Mouse (Mus musculus): ENCODE data around the gene Aspm. TPM values are rescaled to one million over a fixed set of nuclear protein-coding genes. Genes with fewer than 3 reads are reported as not detected.
"Not testable (repeated sequence)": the region's sequence is repeated elsewhere in the genome, so short reads cannot be mapped to it uniquely, and the experiment has no call there.

Aspm gene
- polyA plus RNA-seq, 1 experiment: 10.8 TPM

- Histone ChIP-seq H3K4me3 (ENCODE audit: insufficient read depth, low read length) (no peak overlapping the region), H3K27ac (ENCODE audit: insufficient read depth, low read depth, low read length) (no peak overlapping the region), H3K4me1 (ENCODE audit: control insufficient read depth, insufficient read depth, low read length) (peaks cover 11% of the 10 kb centered on the region)
- TF ChIP-seq POLR2A (IDR thresholded peaks at IDR 0.05; ENCODE audit: borderline replicate concordance, low read depth, low read length): no peak
- no peak for TF ChIP-seq CTCF (IDR thresholded peaks at IDR 0.05; ENCODE audit: low read depth, low read length)
Measured at GRCm38 (mm10) chr1:139425006-139425405, 29.6 kb upstream of the Aspm start.

- no peak overlapping the region for H3K27ac ChIP-seq (ENCODE audit: insufficient read depth, low read depth, low read length)
- H3K4me3 ChIP-seq (ENCODE audit: insufficient read depth, low read length): no peak overlapping the region
- TF ChIP-seq POLR2A (IDR thresholded peaks at IDR 0.05; ENCODE audit: borderline replicate concordance, low read depth, low read length) (no peak), CTCF (IDR thresholded peaks at IDR 0.05; ENCODE audit: low read depth, low read length) (no peak)
- H3K4me1 ChIP-seq (ENCODE audit: control insufficient read depth, insufficient read depth, low read length): no peaks in the 10 kb centered on the region
Measured at GRCm38 (mm10) chr1:139438373-139438772, 16.2 kb upstream of the Aspm start.

- not testable (repeated sequence) for H3K4me3 ChIP-seq (ENCODE audit: insufficient read depth, low read length); H3K4me1 ChIP-seq (ENCODE audit: control insufficient read depth, insufficient read depth, low read length); H3K27ac ChIP-seq (ENCODE audit: insufficient read depth, low read depth, low read length)
Measured at GRCm38 (mm10) chr1:139443103-139443502, 11.5 kb upstream of the Aspm start.

GRCm38 (mm10) chr1:139455226-139455869 is 776 bp downstream of the Aspm start:
- TF ChIP-seq POLR2A (IDR thresholded peaks at IDR 0.05; ENCODE audit: borderline replicate concordance, low read depth, low read length) (no peak), CTCF (IDR thresholded peaks at IDR 0.05; ENCODE audit: low read depth, low read length) (no peak)

GRCm38 (mm10) chr1:139460807-139461206 is 6.2 kb downstream of the Aspm start:
- no peak overlapping the region for H3K4me3 ChIP-seq (ENCODE audit: insufficient read depth, low read length)
- peaks cover 7% of the 10 kb centered on the region; the same call in 1 of the 2 replicates for H3K4me1 ChIP-seq (ENCODE audit: control insufficient read depth, insufficient read depth, low read length)
- TF ChIP-seq CTCF (IDR thresholded peaks at IDR 0.05; ENCODE audit: low read depth, low read length) (no peak), POLR2A (IDR thresholded peaks at IDR 0.05; ENCODE audit: borderline replicate concordance, low read depth, low read length) (no peak)
- H3K27ac ChIP-seq (ENCODE audit: insufficient read depth, low read depth, low read length): no peak overlapping the region

More at GRCm38 (mm10) chr1:139455226-139455869, 776 bp downstream of the Aspm start:
- peaks cover 7% of the 10 kb centered on the region; the same call in 1 of the 2 replicates for H3K4me1 ChIP-seq (ENCODE audit: control insufficient read depth, insufficient read depth, low read length)
- peak overlapping the region; percentile 82 for H3K4me3 ChIP-seq (ENCODE audit: insufficient read depth, low read length)
- H3K27ac ChIP-seq (ENCODE audit: insufficient read depth, low read depth, low read length): peak overlapping the region; percentile 21

- no peak overlapping the region for H3K27ac ChIP-seq (ENCODE audit: insufficient read depth, low read depth, low read length)
Measured at GRCm38 (mm10) chr1:139465936-139466335, 11.4 kb downstream of the Aspm start.

GRCm38 (mm10) chr1:139478898-139479297 is 24.3 kb downstream of the Aspm start:
- no peaks in the 10 kb centered on the region for H3K4me1 ChIP-seq (ENCODE audit: control insufficient read depth, insufficient read depth, low read length)
- H3K27ac ChIP-seq (ENCODE audit: insufficient read depth, low read depth, low read length): no peak overlapping the region
- no peak for TF ChIP-seq CTCF (IDR thresholded peaks at IDR 0.05; ENCODE audit: low read depth, low read length)
- TF ChIP-seq POLR2A (IDR thresholded peaks at IDR 0.05; ENCODE audit: borderline replicate concordance, low read depth, low read length): no peak
- no peak overlapping the region for H3K4me3 ChIP-seq (ENCODE audit: insufficient read depth, low read length)

More at GRCm38 (mm10) chr1:139465936-139466335, 11.4 kb downstream of the Aspm start:
- Histone ChIP-seq H3K4me3 (ENCODE audit: insufficient read depth, low read length) (no peak overlapping the region), H3K4me1 (ENCODE audit: control insufficient read depth, insufficient read depth, low read length) (no peaks in the 10 kb centered on the region)
- TF ChIP-seq CTCF (IDR thresholded peaks at IDR 0.05; ENCODE audit: low read depth, low read length) (no peak), POLR2A (IDR thresholded peaks at IDR 0.05; ENCODE audit: borderline replicate concordance, low read depth, low read length) (no peak)

GRCm38 (mm10) chr1:139480246-139480645 is 25.7 kb downstream of the Aspm start:
- Histone ChIP-seq H3K4me1 (ENCODE audit: control insufficient read depth, insufficient read depth, low read length) (no peaks in the 10 kb centered on the region), H3K4me3 (ENCODE audit: insufficient read depth, low read length) (no peak overlapping the region), H3K27ac (ENCODE audit: insufficient read depth, low read depth, low read length) (no peak overlapping the region)
- TF ChIP-seq POLR2A (IDR thresholded peaks at IDR 0.05; ENCODE audit: borderline replicate concordance, low read depth, low read length) (no peak), CTCF (IDR thresholded peaks at IDR 0.05; ENCODE audit: low read depth, low read length) (no peak)

GRCm38 (mm10) chr1:139481146-139481545 is 26.6 kb downstream of the Aspm start:
- H3K4me3 ChIP-seq (ENCODE audit: insufficient read depth, low read length): no peak overlapping the region
- TF ChIP-seq CTCF (IDR thresholded peaks at IDR 0.05; ENCODE audit: low read depth, low read length): no peak
- TF ChIP-seq POLR2A (IDR thresholded peaks at IDR 0.05; ENCODE audit: borderline replicate concordance, low read depth, low read length): no peak
- no peaks in the 10 kb centered on the region for H3K4me1 ChIP-seq (ENCODE audit: control insufficient read depth, insufficient read depth, low read length)
- no peak overlapping the region for H3K27ac ChIP-seq (ENCODE audit: insufficient read depth, low read depth, low read length)

GRCm38 (mm10) chr1:139494630-139495029 is 40.1 kb downstream of the Aspm start:
- Histone ChIP-seq H3K4me3 (ENCODE audit: insufficient read depth, low read length) (no peak overlapping the region), H3K27ac (ENCODE audit: insufficient read depth, low read depth, low read length) (no peak overlapping the region), H3K4me1 (ENCODE audit: control insufficient read depth, insufficient read depth, low read length) (no peaks in the 10 kb centered on the region)
- no peak for TF ChIP-seq POLR2A (IDR thresholded peaks at IDR 0.05; ENCODE audit: borderline replicate concordance, low read depth, low read length)
- no peak for TF ChIP-seq CTCF (IDR thresholded peaks at IDR 0.05; ENCODE audit: low read depth, low read length)

Measured in bone marrow macrophage, adult 2 months (primary cell).